Mouse (Mus musculus): ENCODE measurements at regions not wholly inside any gene's neighbourhood (a gene's known extent, or its start where the extent isn't known, plus 50 kb on each side); places are given as distances from the start of the nearest gene placed in this dataset.

DNA sequence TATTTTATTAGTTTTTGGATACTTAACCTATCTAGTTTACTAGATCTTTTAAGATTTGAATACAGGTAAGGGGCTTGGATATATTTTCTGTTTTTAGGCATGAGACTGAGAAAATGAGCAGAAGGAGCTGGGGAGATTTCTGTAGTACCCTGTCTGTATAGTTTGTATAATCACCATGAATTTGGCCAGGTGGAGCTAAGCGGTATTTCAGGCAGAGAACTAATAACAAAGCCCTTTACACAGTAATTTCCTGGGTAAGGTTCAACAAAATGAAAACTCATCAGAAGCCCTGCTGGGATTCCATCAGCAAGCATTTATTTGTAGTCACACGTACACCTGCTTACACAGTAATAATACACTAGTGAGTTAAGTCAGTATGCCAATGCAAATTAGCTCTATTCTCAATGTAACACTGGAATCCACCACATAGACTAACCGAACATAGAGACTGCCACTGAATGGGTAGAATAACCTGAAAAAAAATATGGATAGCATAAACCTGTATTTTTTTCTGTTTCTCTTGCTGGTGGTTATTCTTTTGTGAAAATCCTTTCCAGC, 1036.9 kb downstream of the Robo2 start:
- TF ChIP-seq CTCF (IDR thresholded peaks at IDR 0.05; ENCODE audit: low read depth, low read length) (no peak), EP300 (IDR thresholded peaks at IDR 0.05; ENCODE audit: insufficient read depth, low read depth, low read length) (no peak)

All from ES-Bruce4 (cell line).